In the genomic region with DNA sequence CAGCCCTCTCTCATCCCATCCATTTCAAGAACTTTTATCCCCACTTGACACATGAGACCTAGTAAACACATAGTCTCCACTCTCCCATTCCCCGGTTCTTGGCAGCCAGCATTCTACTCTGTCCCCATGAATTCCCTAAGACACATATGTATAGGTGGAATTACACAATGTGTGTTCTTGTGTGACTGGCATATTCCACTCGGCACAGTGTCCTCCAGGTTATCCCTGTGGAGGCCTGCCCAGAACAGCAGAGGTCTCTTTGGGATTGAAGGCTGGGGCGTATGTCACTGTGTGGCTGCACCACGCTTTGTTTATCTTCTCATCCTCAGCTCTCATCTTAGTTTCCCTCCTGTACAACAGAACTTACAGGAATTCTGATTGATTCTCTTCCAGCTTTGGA, we compare ENCODE assay signal across 15 mouse cellular contexts. TPM values are rescaled to one million over a fixed set of nuclear protein-coding genes. Genes with fewer than 3 reads are reported as not detected.
DNase-seq lines count a peak whose midpoint lies in the region; TF ChIP-seq lines count a peak whose summit lies in the region.
"Had no signal": no experiment of that assay in that cellular context is flagged by ENCODE, and none has a peak within 500 bp of the region (broad histone marks: within the 10 kb centered on the region; RNA-seq: fewer than 3 reads in every experiment).

No protein-coding gene starts in this region.

- H3K36me3 ChIP-seq in heart, adult 2 months (ENCODE audit: control insufficient read depth, insufficient read depth, low read length), result no peaks in the 10 kb centered on the region
- H3K36me3 ChIP-seq: G1E had no signal

- peak overlapping the region; percentile 17; the same call in 1 of the 2 replicates for H3K4me3 ChIP-seq in gastrocnemius, adult 2 months
- no peak overlapping the region for H3K4me3 ChIP-seq in heart, adult 2 months

- TF ChIP-seq POLR2A in heart, adult 2 months (IDR thresholded peaks at IDR 0.05; ENCODE audit: insufficient read depth, low read depth, low read length), result no peak

- intact Hi-C loops in gastrocnemius, adult 2 months (cut with DNase I), result no loop called here
- intact Hi-C loops in heart, adult 2 months (cut with DNase I), result loop anchor here (2.0 to 5.0 kb wide), 2 partner anchors 20 to 138 kb away; no protein-coding TSS in a partner anchor

- 69% methylated on average over 4 of the region's 4 CpGs for WGBS in heart, adult 2 months

- no peak overlapping the region for H3K9ac ChIP-seq in heart, adult 2 months (ENCODE audit: low read depth, low read length)

- peak overlapping the region; percentile 96 for H3K27ac ChIP-seq in gastrocnemius, adult 2 months
- peak overlapping the region; percentile 80 for H3K27ac ChIP-seq in heart, adult 2 months

- TF ChIP-seq EP300 in heart, adult 2 months (IDR thresholded peaks at IDR 0.05; ENCODE audit: insufficient read depth, low read depth, low read length), result no peak

- H3K27me3 ChIP-seq in heart, adult 2 months (ENCODE audit: control insufficient read depth, insufficient read depth, low read length), result no peaks in the 10 kb centered on the region
- H3K27me3 ChIP-seq: CH12.LX, Patski had no signal

- no peak for TF ChIP-seq CTCF in gastrocnemius, adult 2 months (IDR thresholded peaks at IDR 0.05)
- TF ChIP-seq CTCF in heart, adult 2 months (IDR thresholded peaks at IDR 0.05), result no peak

- peaks cover 7% of the 10 kb centered on the region for H3K4me1 ChIP-seq in heart, adult 2 months (ENCODE audit: control insufficient read depth, insufficient read depth, low read length)

- no peaks in the 10 kb centered on the region for H3K79me2 ChIP-seq in heart, adult 2 months (replicated peaks; ENCODE audit: control insufficient read depth, insufficient read depth, low read length)

- peak; percentile 56 for DNase-seq in gastrocnemius, adult 18-20 months (ENCODE audit: low spot score)
- DNase-seq in gastrocnemius, postnatal 4 days (ENCODE audit: low spot score in 2 of 2), result no peak
- DNase-seq in gastrocnemius, adult 2 months, result peak; percentile 59
- no peak for DNase-seq in gastrocnemius, adult 8-10 months (ENCODE audit: low spot score in 2 of 2)
- DNase-seq in gastrocnemius, postnatal 25 days, result peak; percentile 53
- no peak for DNase-seq in gastrocnemius, postnatal 10 days
- DNase-seq in heart, adult 2 months, result no peak
- DNase-seq in heart, adult 11 months, result no peak
- DNase-seq: adrenal gland, adult 8-10 months; B cell, adult 2 months; cerebellum, adult 11 months; cerebellum, adult 11-12 months had no signal

RNA-seq across cellular contexts. Expression of a gene that starts 28.2 kb away (rescaled TPM):
- total RNA-seq in gastrocnemius, adult 18-20 months (2021), result 100 to 1,000 TPM; 180 to 289 TPM
- total RNA-seq in gastrocnemius, postnatal 4 days (2021), result 10 to 100 TPM; 33.9 to 36.6 TPM
- 100 to 1,000 TPM; 203 to 433 TPM for total RNA-seq in gastrocnemius, adult 2 months (2021)
- 100 to 1,000 TPM; 252 to 313 (median 291) TPM for total RNA-seq in gastrocnemius, adult 8-10 months (2022)
- 100 to 1,000 TPM; 153 to 217 TPM for total RNA-seq in gastrocnemius, postnatal 25 days (2021)
- total RNA-seq in gastrocnemius, postnatal 10 days (2021), result 10 to 100 TPM; 51.8 to 58.5 TPM
- 10 to 100 TPM; 32.4 to 35.2 TPM for total RNA-seq in heart, adult 2 months (2021)
- 19.7 and 30.0 TPM in 2 replicates for polyA plus RNA-seq in heart, adult 2 months (2012; rRNA removed)
- polyA plus RNA-seq: G1E had no signal

RNA-seq across cellular contexts. Expression of a gene that starts 34.6 kb away (rescaled TPM):
- total RNA-seq in gastrocnemius, adult 18-20 months (2021), result 100 to 1,000 TPM; 217 to 233 TPM
- total RNA-seq in gastrocnemius, postnatal 4 days (2021), result 100 to 1,000 TPM; 160 to 170 TPM
- total RNA-seq in gastrocnemius, adult 2 months (2021), result 100 to 1,000 TPM; 204 to 232 TPM
- 100 to 1,000 TPM; 185 to 251 (median 205) TPM for total RNA-seq in gastrocnemius, adult 8-10 months (2022)
- 100 to 1,000 TPM; 170 to 181 TPM for total RNA-seq in gastrocnemius, postnatal 25 days (2021)
- 100 to 1,000 TPM; 168 to 183 TPM for total RNA-seq in gastrocnemius, postnatal 10 days (2021)
- total RNA-seq in heart, adult 2 months (2021), result 100 to 1,000 TPM; 250 to 278 TPM
- polyA plus RNA-seq in heart, adult 2 months (2012; rRNA removed), result 30.2 and 51.2 TPM in 2 replicates

Comparison
In these comparisons a context has a peak if more than half of its experiments do, and no peak if none do; other contexts are left out.
1. DNase-seq: peak in gastrocnemius, adult 18-20 months (single experiment), gastrocnemius, adult 2 months (single experiment) and gastrocnemius, postnatal 25 days (single experiment); none in gastrocnemius, postnatal 4 days (0 of 2), gastrocnemius, adult 8-10 months (0 of 2), gastrocnemius, postnatal 10 days (single experiment), heart, adult 2 months (0 of 2) and heart, adult 11 months (single experiment).